Mouse (Mus musculus) hindbrain, embryonic 11.5 days (tissue): ENCODE measurements at regions not wholly inside any gene's neighbourhood (a gene's known extent, or its start where the extent isn't known, plus 50 kb on each side); places are given as distances from the start of the nearest gene placed in this dataset.

Experiments
- ATAC-seq: fragments of 200-750 bp; cut with Nextera tagmentation; 2 replicates; pipeline ENCODE4 v1.8.0; 2017; ENCODE audit warnings: mild to moderate bottlenecking, moderate TSS enrichment, moderate library complexity; ENCODE audit not compliant: low FRiP score
- DNase-seq: peaks from one replicate; pipeline ENCODE4 v3.0.0-alpha.2; 2015; ENCODE audit warnings: low spot score
- H3K27ac ChIP-seq: fragments of 300-500 bp; sonication (generic); 2 replicates; pipeline ENCODE4 v1.5.1; 2014; ENCODE audit warnings: mild to moderate bottlenecking, low read depth, low read length
- H3K27me3 ChIP-seq: fragments of 300-500 bp; sonication (generic); 2 replicates; pipeline ENCODE4 v1.6.1; 2014; ENCODE audit warnings: mild to moderate bottlenecking, low read length, moderate library complexity, mixed read lengths; ENCODE audit not compliant: control insufficient read depth, insufficient read depth
- H3K36me3 ChIP-seq: fragments of 300-500 bp; sonication (generic); 2 replicates; pipeline ENCODE4 v1.6.1; 2014; ENCODE audit warnings: mild to moderate bottlenecking, low read length, moderate library complexity, mixed read lengths; ENCODE audit not compliant: control insufficient read depth, insufficient read depth
- H3K4me1 ChIP-seq: fragments of 300-500 bp; sonication (generic); replicated peaks from 2 replicates; pipeline ENCODE4 v1.6.1; 2014; ENCODE audit warnings: low read length, mixed read lengths; ENCODE audit not compliant: control insufficient read depth, insufficient read depth
- H3K4me2 ChIP-seq: fragments of 300-500 bp; sonication (generic); replicated peaks from 2 replicates; pipeline ENCODE4 v1.6.1; 2014; ENCODE audit warnings: mild to moderate bottlenecking, low read depth, low read length
- H3K4me3 ChIP-seq: fragments of 300-500 bp; sonication (generic); 2 replicates; pipeline ENCODE4 v1.5.1; 2014; ENCODE audit warnings: low read depth, low read length
- H3K9ac ChIP-seq: fragments of 300-500 bp; sonication (generic); 2 replicates; pipeline ENCODE4 v1.6.1; 2014; ENCODE audit warnings: low read depth, low read length
- H3K9me3 ChIP-seq: fragments of 300-500 bp; sonication (generic); 2 replicates; pipeline ENCODE4 v1.6.1; 2016; ENCODE audit warnings: low read length; ENCODE audit not compliant: control insufficient read depth
- WGBS: fragments of 180-500 bp; shearing (Covaris S2); extraction: QIAGEN DNeasy Blood & Tissue Kit; methylation state at CpG from one replicate; pipeline ENCODE4 v1.1.7; 2014; 5-methylcytosine and 5-hydroxymethylcytosine counted together

DNA sequence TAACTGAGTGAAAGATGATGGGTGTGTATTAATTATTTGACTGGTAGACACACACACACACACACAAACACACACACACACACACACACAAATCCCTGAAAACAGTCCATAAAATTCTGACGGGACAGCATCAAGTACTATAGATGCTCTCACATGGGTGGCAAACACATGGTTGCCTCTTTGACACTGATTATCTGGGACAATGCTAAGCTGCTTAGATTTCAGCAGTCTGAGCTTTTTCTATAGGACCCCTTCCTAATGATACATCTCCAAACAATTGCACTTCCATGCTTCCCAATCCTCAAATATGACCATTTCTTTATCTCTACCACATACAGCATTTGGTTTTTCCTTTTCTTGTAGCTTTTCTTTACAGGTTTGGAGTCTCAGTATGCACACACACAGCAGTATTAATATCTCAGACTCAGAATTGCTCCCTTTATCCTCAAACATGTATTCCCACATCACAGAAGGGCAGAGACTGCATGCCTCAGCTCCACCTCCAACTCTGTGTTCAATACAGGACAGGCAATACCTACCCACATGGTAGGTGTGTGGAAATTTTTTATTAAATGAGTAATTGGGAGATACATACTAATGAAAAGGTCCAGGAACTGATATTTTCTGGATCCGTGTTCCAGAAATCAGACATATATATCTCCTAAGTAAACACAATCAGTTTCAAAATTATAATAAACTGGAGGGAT is 110.1 kb upstream of the Igf1 start:
- ATAC-seq (no peak), DNase-seq (no peak)
- no peak overlapping the region for H3K4me3 ChIP-seq
- no peak overlapping the region for H3K4me2 ChIP-seq
- H3K27me3 ChIP-seq: no peaks in the 10 kb centered on the region
- H3K9ac ChIP-seq: no peak overlapping the region
- H3K36me3 ChIP-seq: no peaks in the 10 kb centered on the region
- H3K27ac ChIP-seq: no peak overlapping the region
- H3K4me1 ChIP-seq: no peaks in the 10 kb centered on the region
- WGBS: 91% methylated on average over 2 of the region's 2 CpGs
- H3K9me3 ChIP-seq: no peaks in the 10 kb centered on the region

DNA sequence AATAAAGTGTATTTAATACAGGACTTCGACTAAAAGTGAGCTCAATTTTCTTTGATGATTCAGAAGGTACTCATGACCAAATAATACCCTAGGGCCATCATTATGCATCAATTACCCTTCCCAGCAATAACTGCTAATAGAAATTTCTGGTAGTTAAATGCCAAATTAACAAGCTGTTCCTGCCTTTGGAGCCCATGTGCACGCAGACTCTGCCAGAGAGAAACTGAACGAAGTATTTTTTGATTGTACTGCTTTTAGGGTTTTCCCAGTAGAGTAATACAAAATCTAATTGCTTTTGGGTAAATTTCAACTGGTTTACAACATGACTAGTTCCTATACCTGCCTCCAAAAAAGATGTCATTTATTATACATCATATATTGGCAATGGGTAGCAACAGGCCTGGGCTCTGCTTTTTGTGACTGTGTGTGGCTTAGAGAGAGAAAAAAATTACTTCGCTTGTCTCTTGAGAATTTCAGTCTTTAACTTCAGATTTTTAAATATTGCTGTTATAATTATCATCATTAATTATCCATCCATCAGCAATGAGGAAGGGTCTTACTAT is 109.4 kb upstream of the Igf1 start:
- no peaks in the 10 kb centered on the region for H3K9me3 ChIP-seq
- 90% methylated on average over 4 of the region's 4 CpGs for WGBS
- no peak overlapping the region for H3K4me3 ChIP-seq
- H3K27me3 ChIP-seq: no peaks in the 10 kb centered on the region
- no peaks in the 10 kb centered on the region for H3K36me3 ChIP-seq
- H3K4me1 ChIP-seq: no peaks in the 10 kb centered on the region
- DNase-seq (no peak), ATAC-seq (no peak)
- H3K4me2 ChIP-seq: no peak overlapping the region
- no peak overlapping the region for H3K27ac ChIP-seq
- no peak overlapping the region for H3K9ac ChIP-seq

DNA sequence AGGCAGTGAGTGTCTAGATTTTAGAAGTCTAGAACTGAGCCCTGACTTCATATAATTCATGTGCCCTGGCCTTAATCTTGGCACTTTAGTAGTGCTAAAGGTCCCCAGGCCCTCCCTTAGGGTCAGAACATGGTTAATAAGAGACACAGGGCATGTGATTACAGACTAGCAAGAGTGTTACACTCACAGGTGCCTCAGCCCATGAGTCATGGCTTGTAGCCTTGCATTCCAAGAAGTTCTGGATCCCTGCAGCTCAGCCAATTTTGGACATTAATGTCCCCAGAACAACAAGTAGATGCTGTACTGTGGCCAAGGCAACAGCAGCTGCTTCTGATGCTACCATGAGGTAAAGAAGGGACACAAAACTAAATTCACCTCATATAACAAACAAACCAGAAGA is 107.7 kb upstream of the Igf1 start:
- Histone ChIP-seq H3K4me3 (no peak overlapping the region), H3K4me2 (no peak overlapping the region), H3K36me3 (no peaks in the 10 kb centered on the region), H3K9me3 (no peaks in the 10 kb centered on the region), H3K27ac (no peak overlapping the region), H3K4me1 (no peaks in the 10 kb centered on the region), H3K27me3 (no peaks in the 10 kb centered on the region), H3K9ac (no peak overlapping the region)
- DNase-seq (no peak), ATAC-seq (no peak)

DNA sequence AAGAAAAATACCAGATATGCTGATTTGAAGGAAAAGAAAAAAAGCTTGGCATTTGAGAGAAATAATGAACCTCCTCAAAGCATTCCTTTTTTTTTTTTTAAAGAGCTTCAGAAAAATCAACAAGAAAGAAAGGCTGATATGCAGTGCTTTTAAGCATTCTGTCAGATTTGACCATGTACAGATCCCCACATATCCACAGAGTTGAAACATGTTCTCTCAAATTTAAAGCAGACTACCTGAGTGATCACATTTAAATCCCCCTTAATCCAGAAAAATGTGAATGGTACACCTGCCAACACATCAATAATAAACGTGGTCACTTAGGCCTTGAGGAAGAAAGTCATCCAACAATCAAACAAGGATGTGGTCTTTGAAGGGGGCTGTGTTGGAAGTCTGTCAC is 107.1 kb upstream of the Igf1 start:
- 53% methylated on average over 1 of the region's 1 CpGs for WGBS
- no peak overlapping the region for H3K4me3 ChIP-seq
- H3K36me3 ChIP-seq: no peaks in the 10 kb centered on the region
- no peak overlapping the region for H3K9ac ChIP-seq
- no peak overlapping the region for H3K4me2 ChIP-seq
- ATAC-seq (no peak), DNase-seq (no peak)
- no peak overlapping the region for H3K27ac ChIP-seq
- no peaks in the 10 kb centered on the region for H3K4me1 ChIP-seq
- H3K27me3 ChIP-seq: no peaks in the 10 kb centered on the region
- no peaks in the 10 kb centered on the region for H3K9me3 ChIP-seq

DNA sequence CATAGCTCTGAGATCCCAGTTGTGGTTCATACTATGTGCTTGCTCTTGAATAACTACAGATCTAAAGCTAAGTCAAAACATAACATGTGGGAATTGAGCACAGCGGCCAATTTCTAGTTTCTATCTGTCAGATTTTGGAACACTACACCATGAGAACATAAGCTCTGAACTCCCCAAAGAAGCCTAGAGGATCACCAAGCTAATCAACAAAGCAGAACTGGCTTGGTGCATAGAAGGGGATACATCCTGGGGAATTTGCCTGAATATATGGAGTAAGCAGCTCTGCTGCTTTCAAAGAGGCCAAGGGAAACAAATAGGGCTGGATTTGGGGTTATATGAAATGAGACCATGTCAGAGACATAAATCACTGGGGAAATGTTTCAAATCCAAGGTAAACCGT is 105.9 kb upstream of the Igf1 start:
- ATAC-seq: no peak
- DNase-seq: no peak

DNA sequence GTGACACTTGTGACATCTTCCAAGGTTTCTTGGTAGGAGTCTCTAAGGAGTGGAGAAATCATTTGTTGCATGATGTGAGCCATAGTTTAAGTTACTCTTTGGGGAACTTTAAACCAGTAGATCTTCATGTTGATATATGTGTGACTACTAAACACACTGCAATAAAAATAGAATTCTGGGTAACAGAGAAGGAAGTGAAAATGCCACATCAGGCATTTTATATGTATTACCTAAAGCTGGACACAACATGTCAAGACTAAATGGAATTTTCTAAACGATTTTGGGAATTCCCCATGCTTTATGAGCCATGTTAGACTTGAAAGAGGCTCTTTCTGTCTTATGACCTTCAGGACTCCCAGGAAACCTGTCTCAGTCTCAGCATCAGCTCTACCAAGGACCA is 104.6 kb upstream of the Igf1 start:
- Histone ChIP-seq H3K4me2 (no peak overlapping the region), H3K36me3 (no peaks in the 10 kb centered on the region), H3K9ac (no peak overlapping the region), H3K4me3 (no peak overlapping the region), H3K27ac (no peak overlapping the region), H3K9me3 (no peaks in the 10 kb centered on the region), H3K27me3 (no peaks in the 10 kb centered on the region), H3K4me1 (no peaks in the 10 kb centered on the region)
- no peak for ATAC-seq
- DNase-seq: no peak
- WGBS: 57% methylated on average over 1 of the region's 1 CpGs

More for the DNA sequence above, 105.9 kb upstream of the Igf1 start:
- H3K9ac ChIP-seq: no peak overlapping the region
- H3K9me3 ChIP-seq: no peaks in the 10 kb centered on the region
- H3K36me3 ChIP-seq: no peaks in the 10 kb centered on the region
- H3K4me1 ChIP-seq: no peaks in the 10 kb centered on the region
- no peak overlapping the region for H3K4me3 ChIP-seq
- H3K27ac ChIP-seq: no peak overlapping the region
- WGBS: 83% methylated on average over 2 of the region's 2 CpGs
- no peak overlapping the region for H3K4me2 ChIP-seq
- no peaks in the 10 kb centered on the region for H3K27me3 ChIP-seq

DNA sequence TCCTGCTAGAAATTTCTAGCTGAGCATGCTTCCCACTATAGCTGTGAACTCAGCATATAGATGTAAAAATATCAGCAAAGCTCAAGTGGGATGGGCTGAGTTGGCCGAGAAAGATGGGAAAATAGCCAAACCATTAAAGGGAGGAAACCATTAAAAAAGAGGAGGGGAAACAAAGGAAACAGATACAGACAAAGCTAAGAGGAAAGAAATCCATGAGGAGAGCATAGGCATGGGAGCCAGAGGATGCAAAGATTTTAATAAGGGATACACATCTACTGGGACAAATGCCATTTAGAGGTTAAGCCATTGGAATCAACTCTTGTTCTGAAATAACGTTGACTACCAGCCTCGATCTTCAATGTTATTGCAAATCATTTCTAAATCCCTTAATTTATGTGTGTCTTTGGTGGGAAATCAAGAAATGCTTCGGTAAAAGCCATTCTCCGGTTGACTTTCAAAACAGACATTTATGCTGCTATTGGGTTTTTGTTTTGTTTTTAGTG is 96.5 kb upstream of the Igf1 start:
- Histone ChIP-seq H3K36me3 (no peaks in the 10 kb centered on the region), H3K9me3 (no peaks in the 10 kb centered on the region), H3K4me3 (no peak overlapping the region), H3K27ac (no peak overlapping the region), H3K9ac (no peak overlapping the region), H3K4me1 (no peaks in the 10 kb centered on the region), H3K27me3 (no peaks in the 10 kb centered on the region), H3K4me2 (no peak overlapping the region)
- 86% methylated on average over 5 of the region's 5 CpGs for WGBS
- ATAC-seq (no peak), DNase-seq (no peak)

DNA sequence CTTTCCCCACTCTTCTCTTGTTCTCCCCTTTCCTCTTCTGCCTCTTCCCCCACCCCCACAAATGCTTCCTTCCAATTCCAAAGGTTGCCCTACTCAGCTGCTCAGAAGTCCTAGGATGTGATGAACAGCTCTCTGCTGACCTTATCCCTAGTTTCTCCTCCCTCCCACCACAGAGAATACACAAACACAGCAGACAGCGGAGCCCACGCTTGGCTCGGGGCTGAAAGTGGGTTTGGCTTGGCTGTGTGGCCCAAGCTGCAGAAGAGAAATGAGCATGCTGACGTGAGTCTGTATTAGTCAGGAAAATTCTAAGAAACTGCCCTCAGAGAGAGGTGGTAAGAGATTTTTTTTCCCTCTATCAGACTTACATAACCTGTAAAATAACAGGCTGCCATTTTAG is 70.5 kb upstream of the Igf1 start:
- Histone ChIP-seq H3K27ac (no peak overlapping the region), H3K9me3 (no peaks in the 10 kb centered on the region), H3K4me3 (no peak overlapping the region), H3K9ac (no peak overlapping the region), H3K27me3 (no peaks in the 10 kb centered on the region), H3K4me1 (no peaks in the 10 kb centered on the region), H3K4me2 (no peak overlapping the region), H3K36me3 (no peaks in the 10 kb centered on the region)
- ATAC-seq (no peak), DNase-seq (no peak)
- WGBS: 71% methylated on average over 4 of the region's 4 CpGs

GRCm38 (mm10) chr10:87792346-87792745 is 65.7 kb upstream of the Igf1 start:
- no peak overlapping the region for H3K4me2 ChIP-seq
- ATAC-seq: no peak
- H3K9ac ChIP-seq: no peak overlapping the region
- no peaks in the 10 kb centered on the region for H3K36me3 ChIP-seq
- no peak overlapping the region for H3K4me3 ChIP-seq
- no peaks in the 10 kb centered on the region for H3K4me1 ChIP-seq
- H3K27me3 ChIP-seq: no peaks in the 10 kb centered on the region
- no peaks in the 10 kb centered on the region for H3K9me3 ChIP-seq
- DNase-seq: no peak
- no peak overlapping the region for H3K27ac ChIP-seq
